Mouse (Mus musculus): ENCODE measurements around the gene Samd7. TPM values are rescaled to one million over a fixed set of nuclear protein-coding genes. Genes with fewer than 3 reads are reported as not detected.

The Samd7 gene
- polyA plus RNA-seq (2014; fragmentation: Illumina TruSeq; extraction: RNeasy Lipid Tissue Mini Kit (QIAGEN cat#74804)) = 1.1 TPM

GRCm38 (mm10) chr3:30746006-30746405 is at the start of gene Samd7:
Samd7 (plus strand) TSS chr3:30746293.

DNA sequence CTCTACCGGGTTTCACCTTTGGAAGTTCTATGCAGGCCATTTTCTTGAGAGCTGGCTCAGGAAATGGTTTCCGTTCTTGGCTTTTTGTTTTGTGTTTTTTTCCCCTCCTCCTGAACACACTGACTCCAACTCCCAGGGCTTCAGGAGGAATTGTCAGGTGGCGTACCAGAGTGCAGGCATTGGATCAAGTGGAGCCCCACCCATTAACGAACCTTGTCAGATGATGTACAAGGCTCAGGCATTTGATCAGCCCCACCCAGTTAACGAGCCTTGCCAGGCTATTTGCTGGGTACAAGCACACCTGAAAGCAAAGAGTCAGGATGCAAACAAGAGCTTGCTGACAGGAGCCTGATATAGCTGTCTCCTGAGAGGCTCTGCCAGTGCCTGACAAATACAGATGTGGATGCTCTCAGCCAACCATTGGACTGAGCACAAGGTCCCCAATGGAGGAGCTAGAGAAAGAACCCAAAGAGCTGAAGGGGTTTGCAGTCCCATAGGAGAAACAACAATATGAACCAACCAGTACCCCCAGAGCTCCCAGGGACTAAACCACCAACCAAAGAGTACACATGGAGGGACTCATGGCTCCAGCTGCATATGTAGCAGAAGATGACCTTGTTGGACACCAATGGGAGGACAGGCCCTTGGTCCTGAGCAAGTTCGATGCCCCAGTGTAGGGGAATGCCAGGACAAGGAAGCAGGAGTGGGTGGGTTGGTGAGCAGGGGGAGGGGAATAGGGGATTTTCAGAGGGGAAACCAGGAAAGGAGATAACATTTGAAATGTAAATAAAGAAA is 46.2 kb upstream of the Samd7 start, which contains the start of gene Lrrc31:
Gene Lrrc31 (minus strand): TSS at position 133 of the 795 bp plus-strand sequence.

GRCm38 (mm10) chr3:30792737-30793402 is 46.8 kb downstream of the Samd7 start, which contains the start of gene Sec62:
Sec62 (plus strand) TSS chr3:30792875.

Other genes starting within 250 kb of the Samd7 start
- gene Mecom, start 198.3 kb upstream of the Samd7 start, polyA plus RNA-seq (2014; fragmentation: Illumina TruSeq; extraction: RNeasy Lipid Tissue Mini Kit (QIAGEN cat#74804)) = 10.1 TPM
- gene Actrt3, start 146.4 kb upstream of the Samd7 start, polyA plus RNA-seq (2014; fragmentation: Illumina TruSeq; extraction: RNeasy Lipid Tissue Mini Kit (QIAGEN cat#74804)) = not detected
- gene Mynn, start 144.2 kb upstream of the Samd7 start, polyA plus RNA-seq (2014; fragmentation: Illumina TruSeq; extraction: RNeasy Lipid Tissue Mini Kit (QIAGEN cat#74804)) = 54.8 TPM
- gene Lrriq4, start 101.8 kb upstream of the Samd7 start, polyA plus RNA-seq (2014; fragmentation: Illumina TruSeq; extraction: RNeasy Lipid Tissue Mini Kit (QIAGEN cat#74804)) = not detected
- 11.6 TPM for gene Lrrc34, start 98.4 kb upstream of the Samd7 start, polyA plus RNA-seq (2014; fragmentation: Illumina TruSeq; extraction: RNeasy Lipid Tissue Mini Kit (QIAGEN cat#74804))
- gene Lrrc31, start 46.5 kb upstream of the Samd7 start, polyA plus RNA-seq (2014; fragmentation: Illumina TruSeq; extraction: RNeasy Lipid Tissue Mini Kit (QIAGEN cat#74804)) = 0.51 TPM
- gene Sec62, start 46.6 kb downstream of the Samd7 start, polyA plus RNA-seq (2014; fragmentation: Illumina TruSeq; extraction: RNeasy Lipid Tissue Mini Kit (QIAGEN cat#74804)) = 302 TPM
- 2.5 TPM for gene Gpr160, start 109.7 kb downstream of the Samd7 start, polyA plus RNA-seq (2014; fragmentation: Illumina TruSeq; extraction: RNeasy Lipid Tissue Mini Kit (QIAGEN cat#74804))
- 53.8 TPM for gene Phc3, start 223.1 kb downstream of the Samd7 start, polyA plus RNA-seq (2014; fragmentation: Illumina TruSeq; extraction: RNeasy Lipid Tissue Mini Kit (QIAGEN cat#74804))
- 101 TPM for gene Prkci, start 249.5 kb downstream of the Samd7 start, polyA plus RNA-seq (2014; fragmentation: Illumina TruSeq; extraction: RNeasy Lipid Tissue Mini Kit (QIAGEN cat#74804))